Mouse (Mus musculus): ENCODE measurements around the gene Ttc28. TPM values are rescaled to one million over a fixed set of nuclear protein-coding genes. Genes with fewer than 3 reads are reported as not detected.

The Ttc28 gene
- polyA plus RNA-seq, 2 experiments = 0.48 to 0.81 TPM

DNA sequence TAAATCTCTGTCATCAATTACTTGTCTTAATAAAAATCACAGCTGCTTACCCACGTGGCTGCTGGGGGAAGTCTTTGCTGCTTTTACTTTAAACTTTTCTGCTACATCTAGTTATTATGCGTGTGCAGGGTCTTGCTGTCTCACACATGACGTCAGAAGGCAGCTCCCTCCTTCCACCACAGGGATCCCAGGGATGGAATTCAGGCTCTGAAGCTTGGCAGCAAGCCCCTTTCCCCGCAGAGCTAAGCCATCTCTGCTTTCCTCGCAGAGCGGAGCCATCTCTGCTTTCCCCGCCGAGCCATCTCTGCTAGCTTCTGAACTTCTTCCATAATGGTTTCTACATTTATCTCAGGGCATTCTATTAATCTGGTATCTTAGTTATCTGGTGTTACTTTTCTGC, 128.3 kb downstream of the Ttc28 start:
- no peak for DNase-seq (ENCODE audit: low read depth in 3 of 3, low spot score in 3 of 3)

GRCm38 (mm10) chr5:111008431-111008830, 128.8 kb downstream of the Ttc28 start:
- H3K4me3 ChIP-seq (ENCODE audit: insufficient read depth in 1 of 2, low read depth in 2 of 2, low read length in 2 of 2) = no peak overlapping the region
- no peak overlapping the region for H3K4me2 ChIP-seq (ENCODE audit: low read depth)
- H3K9me3 ChIP-seq (ENCODE audit: control insufficient read depth, low read length) = no peaks in the 10 kb centered on the region
- no peaks in the 10 kb centered on the region for H3K36me3 ChIP-seq (replicated peaks; ENCODE audit: control insufficient read depth, insufficient read depth, low read depth)
- H3K4me1 ChIP-seq (replicated peaks; ENCODE audit: control insufficient read depth in 2 of 2, insufficient read depth in 2 of 2, low read length in 1 of 2) = peaks cover 0 to 5% of the 10 kb centered on the region in 2 experiments; a peak in 1 of 4 replicates
- H3K27ac ChIP-seq = no peak overlapping the region
- DNase-seq (ENCODE audit: low read depth in 3 of 3, low spot score in 3 of 3) = no peak
- WGBS (ENCODE audit: insufficient replicate concordance) = 70% methylated on average over 6 of the region's 6 CpGs
- H3K27me3 ChIP-seq (ENCODE audit: control insufficient read depth, insufficient read depth, low read length) = no peaks in the 10 kb centered on the region
- no peak overlapping the region for H3K9ac ChIP-seq (replicated peaks)
- no peak for ATAC-seq (ENCODE audit: insufficient read depth)
- TF ChIP-seq CTCF (IDR thresholded peaks at IDR 0.05; ENCODE audit: low read depth) (no peak), EP300 (IDR thresholded peaks at IDR 0.05; ENCODE audit: low read depth) (no peak)

More for the DNA sequence above, 128.3 kb downstream of the Ttc28 start:
- TF ChIP-seq CTCF (IDR thresholded peaks at IDR 0.05; ENCODE audit: low read depth) (no peak), EP300 (IDR thresholded peaks at IDR 0.05; ENCODE audit: low read depth) (no peak)
- no peaks in the 10 kb centered on the region for H3K27me3 ChIP-seq (ENCODE audit: control insufficient read depth, insufficient read depth, low read length)
- no peaks in the 10 kb centered on the region for H3K36me3 ChIP-seq (replicated peaks; ENCODE audit: control insufficient read depth, insufficient read depth, low read depth)
- H3K9me3 ChIP-seq (ENCODE audit: control insufficient read depth, low read length) = no peaks in the 10 kb centered on the region
- H3K4me1 ChIP-seq (replicated peaks; ENCODE audit: control insufficient read depth in 2 of 2, insufficient read depth in 2 of 2, low read length in 1 of 2) = peaks cover 0 to 5% of the 10 kb centered on the region in 2 experiments; a peak in 1 of 4 replicates
- H3K4me3 ChIP-seq (ENCODE audit: insufficient read depth in 1 of 2, low read depth in 2 of 2, low read length in 2 of 2) = no peak overlapping the region
- ATAC-seq (ENCODE audit: insufficient read depth) = no peak
- no peak overlapping the region for H3K9ac ChIP-seq (replicated peaks)
- WGBS (ENCODE audit: insufficient replicate concordance) = 67% methylated on average over 8 of the region's 8 CpGs
- no peak overlapping the region for H3K27ac ChIP-seq
- H3K4me2 ChIP-seq (ENCODE audit: low read depth) = no peak overlapping the region

DNA sequence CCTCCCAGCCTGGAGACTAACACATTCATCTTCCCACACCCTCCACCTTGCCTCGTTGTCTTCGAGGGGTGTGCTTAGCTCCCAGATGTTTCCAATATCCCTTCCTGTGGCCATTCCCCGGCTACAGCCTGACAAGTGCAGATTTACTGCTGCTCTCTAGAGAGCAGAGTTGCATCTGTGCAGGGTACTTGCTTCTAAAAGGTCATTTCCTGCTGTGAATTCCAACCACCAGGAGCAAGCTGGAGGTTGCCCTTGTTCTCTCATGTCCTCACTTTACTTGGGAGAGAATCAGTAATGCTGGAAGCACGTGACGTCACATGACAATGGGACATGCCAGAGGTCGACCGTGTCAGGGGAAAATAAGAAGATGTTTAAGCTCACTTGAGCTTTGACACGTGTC, 131.7 kb downstream of the Ttc28 start:
- Histone ChIP-seq H3K4me1 (replicated peaks; ENCODE audit: control insufficient read depth in 2 of 2, insufficient read depth in 2 of 2, low read length in 1 of 2) (peaks cover 0 to 5% of the 10 kb centered on the region in 2 experiments; a peak in 1 of 4 replicates), H3K9ac (replicated peaks) (no peak overlapping the region), H3K27ac (no peak overlapping the region), H3K4me2 (ENCODE audit: low read depth) (no peak overlapping the region), H3K27me3 (ENCODE audit: control insufficient read depth, insufficient read depth, low read length) (no peaks in the 10 kb centered on the region), H3K9me3 (ENCODE audit: control insufficient read depth, low read length) (no peaks in the 10 kb centered on the region), H3K36me3 (replicated peaks; ENCODE audit: control insufficient read depth, insufficient read depth, low read depth) (no peaks in the 10 kb centered on the region), H3K4me3 (ENCODE audit: insufficient read depth in 1 of 2, low read depth in 2 of 2, low read length in 2 of 2) (no peak overlapping the region)
- TF ChIP-seq CTCF (IDR thresholded peaks at IDR 0.05; ENCODE audit: low read depth) (no peak), EP300 (IDR thresholded peaks at IDR 0.05; ENCODE audit: low read depth) (no peak)
- no peak for DNase-seq (ENCODE audit: low read depth in 3 of 3, low spot score in 3 of 3)
- 29% methylated on average over 8 of the region's 8 CpGs for WGBS (ENCODE audit: insufficient replicate concordance)
- no peak for ATAC-seq (ENCODE audit: insufficient read depth)

DNA sequence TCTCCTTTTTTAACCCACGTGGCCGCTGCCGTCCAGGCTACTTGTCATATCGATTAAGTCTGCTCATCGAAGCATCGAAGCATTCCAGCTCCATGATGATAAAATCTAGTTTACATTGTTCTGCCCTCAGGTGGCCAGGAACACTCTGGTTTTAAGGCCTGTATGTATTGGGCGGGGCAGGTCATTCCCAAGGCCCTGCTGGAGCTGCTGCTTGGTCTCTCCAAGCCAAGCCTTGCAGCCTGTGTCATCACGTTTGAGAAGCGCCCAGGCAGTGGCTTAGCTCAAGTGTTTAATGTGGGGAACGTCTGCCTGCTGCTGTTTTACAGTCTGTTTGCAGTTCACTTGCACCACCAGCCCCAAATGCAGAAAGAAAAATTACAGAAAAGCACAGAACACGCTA, 132.5 kb downstream of the Ttc28 start:
- Histone ChIP-seq H3K27me3 (ENCODE audit: control insufficient read depth, insufficient read depth, low read length) (no peaks in the 10 kb centered on the region), H3K4me3 (ENCODE audit: insufficient read depth in 1 of 2, low read depth in 2 of 2, low read length in 2 of 2) (no peak overlapping the region), H3K27ac (no peak overlapping the region), H3K4me2 (ENCODE audit: low read depth) (no peak overlapping the region), H3K4me1 (replicated peaks; ENCODE audit: control insufficient read depth in 2 of 2, insufficient read depth in 2 of 2, low read length in 1 of 2) (peaks cover 0 to 5% of the 10 kb centered on the region in 2 experiments; a peak in 1 of 4 replicates), H3K36me3 (replicated peaks; ENCODE audit: control insufficient read depth, insufficient read depth, low read depth) (no peaks in the 10 kb centered on the region), H3K9ac (replicated peaks) (no peak overlapping the region), H3K9me3 (ENCODE audit: control insufficient read depth, low read length) (no peaks in the 10 kb centered on the region)
- ATAC-seq (ENCODE audit: insufficient read depth) (no peak), DNase-seq (ENCODE audit: low read depth in 3 of 3, low spot score in 3 of 3) (no peak)
- TF ChIP-seq CTCF (IDR thresholded peaks at IDR 0.05; ENCODE audit: low read depth) (no peak), EP300 (IDR thresholded peaks at IDR 0.05; ENCODE audit: low read depth) (no peak)
- WGBS (ENCODE audit: insufficient replicate concordance) = 63% methylated on average over 11 of the region's 11 CpGs

DNA sequence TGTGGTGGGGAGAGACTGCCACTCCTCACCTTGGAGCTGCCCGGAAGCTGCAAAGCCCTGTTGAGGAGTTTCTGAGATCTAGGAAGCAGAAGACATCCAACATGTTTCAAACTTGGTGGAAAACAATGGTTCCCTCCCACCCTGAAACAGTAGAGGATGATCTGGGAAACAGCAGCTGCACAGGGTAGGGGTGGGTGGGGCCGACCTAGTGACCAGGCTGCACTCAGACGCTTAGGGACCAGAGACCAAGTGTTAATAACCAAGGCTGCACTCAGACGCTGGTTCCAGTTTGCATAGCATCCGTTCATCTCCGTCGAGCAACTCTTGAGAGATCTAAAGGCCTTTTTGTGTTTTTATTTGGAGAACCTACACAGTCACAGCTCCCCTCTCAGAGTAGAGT, 133.0 kb downstream of the Ttc28 start:
- H3K27me3 ChIP-seq (ENCODE audit: control insufficient read depth, insufficient read depth, low read length) = no peaks in the 10 kb centered on the region
- H3K4me1 ChIP-seq (replicated peaks; ENCODE audit: control insufficient read depth in 2 of 2, insufficient read depth in 2 of 2, low read length in 1 of 2) = peaks cover 0 to 5% of the 10 kb centered on the region in 2 experiments; a peak in 2 of 4 replicates
- no peak overlapping the region for H3K9ac ChIP-seq (replicated peaks)
- no peak overlapping the region for H3K4me3 ChIP-seq (ENCODE audit: insufficient read depth in 1 of 2, low read depth in 2 of 2, low read length in 2 of 2)
- 59% methylated on average over 7 of the region's 7 CpGs for WGBS (ENCODE audit: insufficient replicate concordance)
- no peak overlapping the region for H3K27ac ChIP-seq
- H3K36me3 ChIP-seq (replicated peaks; ENCODE audit: control insufficient read depth, insufficient read depth, low read depth) = no peaks in the 10 kb centered on the region
- no peak for ATAC-seq (ENCODE audit: insufficient read depth)
- no peak overlapping the region for H3K4me2 ChIP-seq (ENCODE audit: low read depth)
- no peak for DNase-seq (ENCODE audit: low read depth in 3 of 3, low spot score in 3 of 3)
- H3K9me3 ChIP-seq (ENCODE audit: control insufficient read depth, low read length) = no peaks in the 10 kb centered on the region
- TF ChIP-seq CTCF (IDR thresholded peaks at IDR 0.05; ENCODE audit: low read depth) = no peak
- no peak for TF ChIP-seq EP300 (IDR thresholded peaks at IDR 0.05; ENCODE audit: low read depth)
